In the genomic region with DNA sequence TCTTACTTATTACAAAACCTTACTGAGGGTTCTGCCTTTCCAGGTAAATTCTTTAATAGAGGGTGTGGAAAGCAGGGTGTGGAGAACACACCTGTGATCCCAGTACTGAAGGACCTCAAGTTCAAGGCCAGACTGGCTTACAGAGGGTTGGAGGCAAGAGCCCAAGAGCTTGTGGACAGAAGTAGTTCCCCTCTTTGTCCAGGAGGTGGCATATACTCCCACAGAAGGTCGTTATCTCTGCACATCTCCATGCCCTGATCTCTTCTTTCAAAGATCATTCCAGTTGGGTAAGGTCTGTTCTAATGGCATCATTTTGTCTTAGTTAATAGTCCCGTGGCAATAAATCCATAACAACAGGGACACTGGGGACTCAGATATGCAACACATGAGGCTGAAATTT, we compare ENCODE assay signal across 13 mouse cellular contexts. TPM values are rescaled to one million over a fixed set of nuclear protein-coding genes. Genes with fewer than 3 reads are reported as not detected.
A peak's percentile ranks its signal among the peaks of the same experiment; 100 is the strongest.
DNase-seq lines count a peak whose midpoint lies in the region; ATAC-seq and TF ChIP-seq lines count a peak whose summit lies in the region.
"Had no signal": no experiment of that assay in that cellular context is flagged by ENCODE, and none has a peak within 500 bp of the region (broad histone marks: within the 10 kb centered on the region; RNA-seq: fewer than 3 reads in every experiment).

No protein-coding gene starts in this region.

- no peak overlapping the region for H3K27ac ChIP-seq in CH12.LX (ENCODE audit: insufficient read depth, low read depth)
- no peak overlapping the region for H3K27ac ChIP-seq in kidney, postnatal 0 days
- H3K27ac ChIP-seq: stomach, embryonic 15.5 days had no signal

- no peak for TF ChIP-seq EP300 in CH12.LX (IDR thresholded peaks at IDR 0.05; ENCODE audit: low read length)

- no peaks in the 10 kb centered on the region for H3K36me3 ChIP-seq in CH12.LX (replicated peaks in 1 of 2; ENCODE audit: control insufficient read depth in 1 of 2, insufficient read depth in 1 of 2, low read length in 1 of 2)
- no peaks in the 10 kb centered on the region for H3K36me3 ChIP-seq in kidney, postnatal 0 days (ENCODE audit: insufficient read depth, low read length)
- H3K36me3 ChIP-seq: stomach, embryonic 15.5 days had no signal

- no peak overlapping the region for H3K4me3 ChIP-seq in CH12.LX (replicated peaks in 1 of 3; ENCODE audit: low read depth in 2 of 3, low read length in 2 of 3, poor library complexity in 1 of 3)
- no peak overlapping the region for H3K4me3 ChIP-seq in kidney, postnatal 0 days (replicated peaks; ENCODE audit: low read depth, low read length)
- H3K4me3 ChIP-seq: stomach, embryonic 15.5 days had no signal

- no peak overlapping the region for H3K9ac ChIP-seq in CH12.LX (ENCODE audit: insufficient read depth, low read depth)
- no peak overlapping the region for H3K9ac ChIP-seq in kidney, postnatal 0 days (ENCODE audit: low read depth, low read length)
- H3K9ac ChIP-seq: stomach, embryonic 15.5 days had no signal

- H3K4me1 ChIP-seq in CH12.LX (ENCODE audit: control insufficient read depth in 1 of 2, insufficient read depth in 2 of 2): peaks cover 0 to 2% of the 10 kb centered on the region in 2 experiments; a peak in 1 of 4 replicates
- H3K4me1 ChIP-seq in kidney, postnatal 0 days (replicated peaks; ENCODE audit: insufficient read depth, low read length): no peaks in the 10 kb centered on the region
- H3K4me1 ChIP-seq: stomach, embryonic 15.5 days had no signal

- no peak overlapping the region for H3K4me2 ChIP-seq in CH12.LX (ENCODE audit: insufficient read depth, low read depth, poor library complexity, severe bottlenecking)
- no peak overlapping the region for H3K4me2 ChIP-seq in kidney, postnatal 0 days (ENCODE audit: low read length)
- H3K4me2 ChIP-seq: stomach, embryonic 15.5 days had no signal

- TF ChIP-seq RAD21 in CH12.LX (IDR thresholded peaks at IDR 0.05; ENCODE audit: low read depth, low read length): peak; percentile 46

- 55% methylated on average over 2 of the region's 2 CpGs for WGBS in kidney, postnatal 0 days

- H3K79me2 ChIP-seq in CH12.LX (replicated peaks; ENCODE audit: control insufficient read depth, extremely low read depth, insufficient read depth, poor library complexity, severe bottlenecking): no peaks in the 10 kb centered on the region

- TF ChIP-seq POLR2A in CH12.LX (IDR thresholded peaks at IDR 0.05; ENCODE audit: low read depth, low read length): no peak

- dilution Hi-C loops in CH12.LX (cut with MboI; ENCODE audit: extremely low pct_ligation_motif_present, extremely low pct_unique_long_range_greater_than_20kb, low sequenced_read_pairs): no loop called here

- H3K9me3 ChIP-seq in CH12.LX (replicated peaks; ENCODE audit: low read length): peaks cover 9% of the 10 kb centered on the region
- peaks cover 7% of the 10 kb centered on the region; the same call in 1 of the 2 replicates for H3K9me3 ChIP-seq in kidney, postnatal 0 days (replicated peaks; ENCODE audit: low read length)
- H3K9me3 ChIP-seq: stomach, embryonic 15.5 days had no signal

- peaks cover 55% of the 10 kb centered on the region for H3K27me3 ChIP-seq in CH12.LX (replicated peaks)
- H3K27me3 ChIP-seq in kidney, postnatal 0 days (ENCODE audit: insufficient read depth, low read length): no peaks in the 10 kb centered on the region
- H3K27me3 ChIP-seq: stomach, embryonic 15.5 days had no signal

- in situ Hi-C loops in CH12.LX (cut with MboI; ENCODE audit: low pct_ligation_motif_present, low pct_unique_long_range_greater_than_20kb, low sequenced_read_pairs): no loop called here

- peak; percentile 6 for DNase-seq in kidney, adult 11 months
- no peak for DNase-seq in kidney, postnatal 4 days
- peak; percentile 45 for DNase-seq in 3T3-L1 (ENCODE audit: low read depth, low spot score)
- DNase-seq in CH12.LX (ENCODE audit: extremely low read depth): peak; percentile 21
- no peak for DNase-seq in kidney, postnatal 0 days (ENCODE audit: low spot score)
- DNase-seq in layer of hippocampus, adult 11-12 months (ENCODE audit: low spot score): no peak
- DNase-seq: gastrocnemius, postnatal 14 days; heart, postnatal 14 days; lung, postnatal 36 days had no signal

- no peak for ATAC-seq in kidney, postnatal 0 days (replicated peaks; ENCODE audit: low FRiP score, low read depth)
- no peak for ATAC-seq in megakaryocyte progenitor cell, adult 5-6 weeks (replicated peaks; ENCODE audit: poor library complexity)

- peak; percentile 36 to 62; a peak in 3 of 4 replicates for TF ChIP-seq CTCF in CH12.LX (conservative IDR thresholded peaks at IDR 0.05 in 1 of 2, IDR thresholded peaks at IDR 0.05 in 1 of 2; ENCODE audit: low read depth in 2 of 2, low read length in 2 of 2)
- peak; percentile 56 for TF ChIP-seq CTCF in kidney, postnatal 0 days (IDR thresholded peaks at IDR 0.05; ENCODE audit: low read depth)

TF ChIP-seq in CH12.LX, 34 proteins besides CTCF, POLR2A, EP300 and RAD21:
- TF ChIP-seq SMC3 (IDR thresholded peaks at IDR 0.05; ENCODE audit: low read depth, low read length): peak; percentile 54
- TF ChIP-seq MXI1 (IDR thresholded peaks at IDR 0.05; ENCODE audit: low read depth, low read length): no peak
- no peak for TF ChIP-seq MAZ (IDR thresholded peaks at IDR 0.05; ENCODE audit: low read depth, low read length)
- no peak for TF ChIP-seq GABPA (IDR thresholded peaks at IDR 0.05; ENCODE audit: insufficient replicate concordance, low read depth, low read length)
- TF ChIP-seq MEF2A (IDR thresholded peaks at IDR 0.05; ENCODE audit: borderline replicate concordance, low read depth, low read length): no peak

RNA-seq across cellular contexts. Expression of a gene that starts 49.0 kb away (rescaled TPM):
- total RNA-seq in CH12.LX (2012; rRNA removed): not detected in 2 replicates
- total RNA-seq in CH12.LX (2014; rRNA removed): not detected in 2 replicates
- not detected in 2 replicates for polyA plus RNA-seq in CH12.LX (2012; ENCODE audit: insufficient read length, low read depth)
- polyA plus RNA-seq in kidney, postnatal 0 days (2015; fragmentation: Nextera tagmentation; extraction: Ambion mirVana): 3.0 and 3.5 TPM in 2 replicates
- total RNA-seq in megakaryocyte progenitor cell, adult 5-6 weeks (2015): not detected in 2 replicates
- not detected in 2 replicates for total RNA-seq in megakaryocyte progenitor cell, adult 5-6 weeks (2017)
- total RNA-seq: gastrocnemius, postnatal 14 days; heart, postnatal 14 days had no signal
- polyA plus RNA-seq: large intestine, adult 2 months; limb, embryonic 11.5 days; stomach, embryonic 15.5 days had no signal

Comparison
In these comparisons a context has a peak if more than half of its experiments do, and no peak if none do; other contexts are left out.
1. DNase-seq: peak in kidney, adult 11 months (single experiment), 3T3-L1 (single experiment) and CH12.LX (single experiment); none in kidney, postnatal 4 days (0 of 2), kidney, postnatal 0 days (single experiment) and layer of hippocampus, adult 11-12 months (single experiment).